Mouse (Mus musculus) brain, adult 10 weeks (tissue): ENCODE results near the gene Gm3854. TPM values are rescaled to one million over a fixed set of nuclear protein-coding genes. Genes with fewer than 3 reads are reported as not detected.

Experiments used
- polyA plus RNA-seq: library from polyadenylated mRNA; stranded (reverse); fragments of 350-450 nt; fragmentation: Illumina TruSeq; extraction: RNeasy Lipid Tissue Mini Kit (QIAGEN cat#74804); gene quantifications from one replicate; pipeline ENCODE4 v1.2.3, GENCODE M21; 2015; ENCODE audit warnings: low read depth, low replicate concordance

The Gm3854 gene
- 5.1 TPM for polyA plus RNA-seq

GRCm38 (mm10) chr7:6343501-6344071, at the start of gene Gm3854:
Gene Gm3854 (plus strand): TSS chr7:6343759.

GRCm38 (mm10) chr7:6331233-6331956, 12.2 kb upstream of the Gm3854 start, which contains the start of gene Zfp583:
Gene Zfp583 (minus strand): TSS chr7:6331285.

GRCm38 (mm10) chr7:6363047-6363488, 19.5 kb downstream of the Gm3854 start, which contains the start of gene Zfp78:
Gene Zfp78 (plus strand): TSS chr7:6363280.

GRCm38 (mm10) chr7:6383044-6383455, 39.5 kb downstream of the Gm3854 start, which contains the start of gene Zfp28:
Gene Zfp28 (plus strand): TSS chr7:6383295.

GRCm38 (mm10) chr7:6397996-6398975, 54.7 kb downstream of the Gm3854 start, which contains the start of gene Smim17:
Gene Smim17 (plus strand): TSS chr7:6398715.

Other genes starting within 250 kb of the Gm3854 start
- gene Zfp787, start 187.8 kb upstream of the Gm3854 start, polyA plus RNA-seq, result 26.4 TPM
- 38.9 TPM for gene Zfp444, start 171.5 kb upstream of the Gm3854 start, polyA plus RNA-seq
- not detected for gene Galp, start 146.7 kb upstream of the Gm3854 start, polyA plus RNA-seq
- gene Zscan5b, start 121.5 kb upstream of the Gm3854 start, polyA plus RNA-seq, result not detected
- not detected for gene Epp13, start 91.0 kb upstream of the Gm3854 start, polyA plus RNA-seq
- 10.2 TPM for gene Zfp667, start 57.2 kb upstream of the Gm3854 start, polyA plus RNA-seq
- gene Zfp583, start 12.5 kb upstream of the Gm3854 start, polyA plus RNA-seq, result 6.4 TPM
- gene Zfp78, start 19.5 kb downstream of the Gm3854 start, polyA plus RNA-seq, result 4.1 TPM
- 5.9 TPM for gene Zfp28, start 39.5 kb downstream of the Gm3854 start, polyA plus RNA-seq
- 18.7 TPM for gene Smim17, start 55.0 kb downstream of the Gm3854 start, polyA plus RNA-seq
- 0.13 TPM for gene Gm20715, start 66.5 kb downstream of the Gm3854 start, polyA plus RNA-seq
- gene Olfr1344, start 94.9 kb downstream of the Gm3854 start, polyA plus RNA-seq, result 1.2 TPM
- gene Olfr1336, start 112.4 kb downstream of the Gm3854 start, polyA plus RNA-seq, result not detected
- gene Olfr1346, start 123.3 kb downstream of the Gm3854 start, polyA plus RNA-seq, result not detected
- not detected for gene Olfr5, start 143.2 kb downstream of the Gm3854 start, polyA plus RNA-seq
- not detected for gene Olfr1347, start 156.0 kb downstream of the Gm3854 start, polyA plus RNA-seq
- not detected for gene Olfr1348, start 165.0 kb downstream of the Gm3854 start, polyA plus RNA-seq
- gene Olfr1349, start 179.2 kb downstream of the Gm3854 start, polyA plus RNA-seq, result not detected
- not detected for gene Olfr1350, start 221.1 kb downstream of the Gm3854 start, polyA plus RNA-seq